Mouse (Mus musculus): ENCODE data around the gene Slc28a1. TPM values are rescaled to one million over a fixed set of nuclear protein-coding genes. Genes with fewer than 3 reads are reported as not detected.
A peak's percentile ranks its signal among the peaks of the same experiment; 100 is the strongest.
"Not testable (repeated sequence)": the region's sequence is repeated elsewhere in the genome, so short reads cannot be mapped to it uniquely, and the experiment has no call there.

The Slc28a1 gene
- total and polyA plus RNA-seq, 3 experiments = not detected

GRCm38 (mm10) chr7:81202389-81202788 lies 87.8 kb downstream of the Slc28a1 start:
- DNase-seq (ENCODE audit: low read depth, low spot score) = no peak
- Histone ChIP-seq H3K9me3 (replicated peaks; ENCODE audit: insufficient read depth, low read length) (no peaks in the 10 kb centered on the region), H3K79me2 (ENCODE audit: control insufficient read depth, insufficient read depth, low read length, poor library complexity) (no peaks in the 10 kb centered on the region), H3K4me1 (ENCODE audit: control insufficient read depth in 1 of 2, insufficient read depth in 2 of 2, low read length in 2 of 2) (0 out of 4 replicates have a peak, but pooled peaks cover 0 to 2% of the 10 kb centered on the region in 2 experiments), H3K36me3 (ENCODE audit: control insufficient read depth in 1 of 2, insufficient read depth in 2 of 2, low read length in 2 of 2) (no peaks in the 10 kb centered on the region), H3K4me3 (ENCODE audit: control insufficient read depth in 1 of 2, insufficient read depth in 1 of 2, low read depth in 2 of 2, low read length in 2 of 2) (no peak overlapping the region), H3K27ac (ENCODE audit: control insufficient read depth, low read depth, low read length) (no peak overlapping the region), H3K9ac (ENCODE audit: control insufficient read depth, low read depth, low read length, poor library complexity, severe bottlenecking) (no peak overlapping the region), H3K27me3 (ENCODE audit: control insufficient read depth in 1 of 2, insufficient read depth in 2 of 2, low read length in 2 of 2) (no peaks in the 10 kb centered on the region; a peak in 1 of 4 replicates)
- TF ChIP-seq TCF12 (IDR thresholded peaks at IDR 0.05; ENCODE audit: low read depth, low read length) = no peak

GRCm38 (mm10) chr7:81203576-81203975 lies 89.0 kb downstream of the Slc28a1 start:
- H3K36me3 ChIP-seq (ENCODE audit: control insufficient read depth in 1 of 2, insufficient read depth in 2 of 2, low read length in 2 of 2) = not testable (repeated sequence)

GRCm38 (mm10) chr7:81208944-81209343 lies 94.3 kb downstream of the Slc28a1 start:
- TF ChIP-seq RAD21 (IDR thresholded peaks at IDR 0.05; ENCODE audit: low read depth, low read length) (peak; percentile 6), SMC3 (IDR thresholded peaks at IDR 0.05; ENCODE audit: low read depth, low read length) (peak; percentile 44), USF2 (IDR thresholded peaks at IDR 0.05; ENCODE audit: borderline replicate concordance in 1 of 2, insufficient read depth in 1 of 2, low read depth in 1 of 2, low read length in 2 of 2) (no peak), MYB (IDR thresholded peaks at IDR 0.05; ENCODE audit: low read depth, low read length) (no peak), CTCF (IDR thresholded peaks at IDR 0.05 in 2 of 3, conservative IDR thresholded peaks at IDR 0.05 in 1 of 3; ENCODE audit: control insufficient read depth in 1 of 3, insufficient read depth in 1 of 3, low read depth in 2 of 3, low read length in 3 of 3, poor library complexity in 1 of 3, severe bottlenecking in 1 of 3) (peak; percentile 55 to 71 (median 56))
- Histone ChIP-seq H3K27me3 (ENCODE audit: control insufficient read depth in 1 of 2, insufficient read depth in 2 of 2, low read length in 2 of 2) (no peaks in the 10 kb centered on the region; a peak in 1 of 4 replicates), H3K36me3 (ENCODE audit: control insufficient read depth in 1 of 2, insufficient read depth in 2 of 2, low read length in 2 of 2) (no peaks in the 10 kb centered on the region), H3K9ac (ENCODE audit: control insufficient read depth, low read depth, low read length, poor library complexity, severe bottlenecking) (no peak overlapping the region), H3K27ac (ENCODE audit: control insufficient read depth, low read depth, low read length) (no peak overlapping the region), H3K4me3 (ENCODE audit: control insufficient read depth in 1 of 2, insufficient read depth in 1 of 2, low read depth in 2 of 2, low read length in 2 of 2) (no peak overlapping the region), H3K9me3 (replicated peaks; ENCODE audit: insufficient read depth, low read length) (no peaks in the 10 kb centered on the region), H3K79me2 (ENCODE audit: control insufficient read depth, insufficient read depth, low read length, poor library complexity) (no peaks in the 10 kb centered on the region), H3K4me1 (ENCODE audit: control insufficient read depth in 1 of 2, insufficient read depth in 2 of 2, low read length in 2 of 2) (no peaks in the 10 kb centered on the region)
- DNase-seq (ENCODE audit: low read depth, low spot score) = no peak

More at GRCm38 (mm10) chr7:81203576-81203975, 89.0 kb downstream of the Slc28a1 start:
- not testable (repeated sequence) for H3K27ac ChIP-seq (ENCODE audit: control insufficient read depth, low read depth, low read length); H3K9ac ChIP-seq (ENCODE audit: control insufficient read depth, low read depth, low read length, poor library complexity, severe bottlenecking); H3K9me3 ChIP-seq (replicated peaks; ENCODE audit: insufficient read depth, low read length); H3K27me3 ChIP-seq (ENCODE audit: control insufficient read depth in 1 of 2, insufficient read depth in 2 of 2, low read length in 2 of 2); H3K4me3 ChIP-seq (ENCODE audit: control insufficient read depth in 1 of 2, insufficient read depth in 1 of 2, low read depth in 2 of 2, low read length in 2 of 2); H3K79me2 ChIP-seq (ENCODE audit: control insufficient read depth, insufficient read depth, low read length, poor library complexity); DNase-seq (ENCODE audit: low read depth, low spot score); H3K4me1 ChIP-seq (ENCODE audit: control insufficient read depth in 1 of 2, insufficient read depth in 2 of 2, low read length in 2 of 2)

GRCm38 (mm10) chr7:81209979-81210685 lies 95.5 kb downstream of the Slc28a1 start:
- TF ChIP-seq BHLHE40 (IDR thresholded peaks at IDR 0.05; ENCODE audit: borderline replicate concordance, low read depth, low read length) (no peak), MAFK (IDR thresholded peaks at IDR 0.05; ENCODE audit: borderline replicate concordance, low read depth, low read length) (no peak), TBP (IDR thresholded peaks at IDR 0.05; ENCODE audit: low read depth, low read length) (no peak), MXI1 (IDR thresholded peaks at IDR 0.05; ENCODE audit: low read depth, low read length) (no peak), MYB (IDR thresholded peaks at IDR 0.05; ENCODE audit: low read depth, low read length) (no peak), NRF1 (IDR thresholded peaks at IDR 0.05; ENCODE audit: insufficient read depth, low read depth, low read length, poor library complexity, severe bottlenecking) (no peak), TCF12 (IDR thresholded peaks at IDR 0.05; ENCODE audit: low read depth, low read length) (no peak), POLR2AphosphoS2 (IDR thresholded peaks at IDR 0.05; ENCODE audit: low read length) (no peak), KAT2A (conservative IDR thresholded peaks at IDR 0.05; ENCODE audit: low read depth, low read length) (no peak), HCFC1 (IDR thresholded peaks at IDR 0.05; ENCODE audit: low read depth, low read length) (no peak), MAX (IDR thresholded peaks at IDR 0.05; ENCODE audit: low read length) (no peak), USF2 (IDR thresholded peaks at IDR 0.05; ENCODE audit: borderline replicate concordance in 1 of 2, insufficient read depth in 1 of 2, low read depth in 1 of 2, low read length in 2 of 2) (no peak), USF1 (IDR thresholded peaks at IDR 0.05; ENCODE audit: low read depth, low read length) (no peak), JUND (IDR thresholded peaks at IDR 0.05; ENCODE audit: low read depth, low read length) (no peak), ELF1 (IDR thresholded peaks at IDR 0.05; ENCODE audit: low read depth, low read length) (no peak)
- Histone ChIP-seq H3K9ac (ENCODE audit: control insufficient read depth, low read depth, low read length, poor library complexity, severe bottlenecking) (no peak overlapping the region), H3K4me3 (ENCODE audit: control insufficient read depth in 1 of 2, insufficient read depth in 1 of 2, low read depth in 2 of 2, low read length in 2 of 2) (no peak overlapping the region), H3K27ac (ENCODE audit: control insufficient read depth, low read depth, low read length) (no peak overlapping the region), H3K9me3 (replicated peaks; ENCODE audit: insufficient read depth, low read length) (no peaks in the 10 kb centered on the region), H3K36me3 (ENCODE audit: control insufficient read depth in 1 of 2, insufficient read depth in 2 of 2, low read length in 2 of 2) (no peaks in the 10 kb centered on the region), H3K79me2 (ENCODE audit: control insufficient read depth, insufficient read depth, low read length, poor library complexity) (no peaks in the 10 kb centered on the region), H3K27me3 (ENCODE audit: control insufficient read depth in 1 of 2, insufficient read depth in 2 of 2, low read length in 2 of 2) (no peaks in the 10 kb centered on the region; a peak in 1 of 4 replicates), H3K4me1 (ENCODE audit: control insufficient read depth in 1 of 2, insufficient read depth in 2 of 2, low read length in 2 of 2) (no peaks in the 10 kb centered on the region)
- DNase-seq (ENCODE audit: low read depth, low spot score) = no peak

All from MEL (cell line).